Mouse (Mus musculus) hindbrain, embryonic 10.5 days (tissue): ENCODE measurements at regions not wholly inside any gene's neighbourhood (a gene's known extent, or its start where the extent isn't known, plus 50 kb on each side); places are given as distances from the start of the nearest gene placed in this dataset.

Source experiments
- DNase-seq: peaks from one replicate; pipeline ENCODE4 v3.0.0-alpha.2; 2017; ENCODE audit warnings: low spot score
- H3K27ac ChIP-seq: fragments of 300-500 bp; sonication (generic); 2 replicates; pipeline ENCODE4 v1.5.1; 2016; ENCODE audit warnings: mild to moderate bottlenecking, moderate library complexity
- H3K27me3 ChIP-seq: fragments of 300-500 bp; sonication (generic); 2 replicates; pipeline ENCODE4 v1.6.1; 2016; ENCODE audit warnings: mild to moderate bottlenecking; ENCODE audit not compliant: poor library complexity, insufficient read depth, severe bottlenecking
- H3K36me3 ChIP-seq: fragments of 300-500 bp; sonication (generic); 2 replicates; pipeline ENCODE4 v1.6.1; 2016; ENCODE audit warnings: mild to moderate bottlenecking, moderate library complexity
- H3K4me1 ChIP-seq: fragments of 300-500 bp; sonication (generic); replicated peaks from 2 replicates; pipeline ENCODE4 v1.6.1; 2016; ENCODE audit warnings: mild to moderate bottlenecking
- H3K4me3 ChIP-seq: fragments of 300-500 bp; sonication (generic); 2 replicates; pipeline ENCODE4 v1.5.1; 2016; ENCODE audit warnings: mild to moderate bottlenecking, moderate library complexity
- H3K9me3 ChIP-seq: fragments of 300-500 bp; sonication (generic); 2 replicates; pipeline ENCODE4 v1.6.1; 2016; ENCODE audit warnings: mild to moderate bottlenecking, moderate library complexity
- WGBS: fragments of 180-500 bp; shearing (Covaris S2); methylation state at CpG from one replicate; pipeline ENCODE4 v1.1.7; 2016; 5-methylcytosine and 5-hydroxymethylcytosine counted together

- Histone ChIP-seq H3K9me3 (no peaks in the 10 kb centered on the region), H3K27ac (peak overlapping the region; percentile 75), H3K4me3 (no peak overlapping the region), H3K4me1 (peaks cover 9% of the 10 kb centered on the region), H3K36me3 (no peaks in the 10 kb centered on the region), H3K27me3 (no peaks in the 10 kb centered on the region)
- 15% methylated on average over 7 of the region's 7 CpGs for WGBS
- peak; percentile 11 for DNase-seq
These were observed 218.0 kb downstream of the Med10 start for GRCm38 (mm10) chr13:70019999-70020838.

GRCm38 (mm10) chr13:70033249-70033648, 231.1 kb downstream of the Med10 start:
- H3K4me3 ChIP-seq, result no peak overlapping the region
- 81% methylated on average over 6 of the region's 6 CpGs for WGBS

GRCm38 (mm10) chr13:70033763-70034162, 231.6 kb downstream of the Med10 start:
- Histone ChIP-seq H3K27me3 (no peaks in the 10 kb centered on the region), H3K9me3 (no peaks in the 10 kb centered on the region), H3K36me3 (no peaks in the 10 kb centered on the region), H3K4me3 (no peak overlapping the region), H3K4me1 (peaks cover 11% of the 10 kb centered on the region; the same call in 1 of the 2 replicates), H3K27ac (no peak overlapping the region)
- DNase-seq, result no peak
- WGBS, result 66% methylated on average over 4 of the region's 4 CpGs

More at GRCm38 (mm10) chr13:70033249-70033648, 231.1 kb downstream of the Med10 start:
- Histone ChIP-seq H3K9me3 (no peaks in the 10 kb centered on the region), H3K4me1 (peaks cover 7% of the 10 kb centered on the region; the same call in 1 of the 2 replicates), H3K27ac (no peak overlapping the region), H3K36me3 (no peaks in the 10 kb centered on the region), H3K27me3 (no peaks in the 10 kb centered on the region)
- DNase-seq, result no peak

- DNase-seq, result peak; percentile 46
- 61% methylated on average over 11 of the region's 11 CpGs for WGBS
- H3K27ac ChIP-seq, result 0 out of 2 replicates have a peak overlapping the region, but pooled peaks have one; percentile 3
These were observed 235.9 kb downstream of the Med10 start for GRCm38 (mm10) chr13:70037985-70038667.

GRCm38 (mm10) chr13:70057920-70058319, 255.7 kb downstream of the Med10 start:
- H3K9me3 ChIP-seq, result no peaks in the 10 kb centered on the region
- no peaks in the 10 kb centered on the region for H3K27me3 ChIP-seq
- no peaks in the 10 kb centered on the region for H3K36me3 ChIP-seq
- peaks cover 12% of the 10 kb centered on the region; the same call in 1 of the 2 replicates for H3K4me1 ChIP-seq
- no peak overlapping the region for H3K4me3 ChIP-seq
- H3K27ac ChIP-seq, result peak overlapping the region; percentile 40; the same call in 1 of the 2 replicates
- WGBS, result 64% methylated on average over 9 of the region's 9 CpGs
- DNase-seq, result no peak

More at GRCm38 (mm10) chr13:70037985-70038667, 235.9 kb downstream of the Med10 start:
- no peaks in the 10 kb centered on the region for H3K27me3 ChIP-seq
- H3K4me3 ChIP-seq, result no peak overlapping the region
- H3K4me1 ChIP-seq, result peaks cover 11% of the 10 kb centered on the region; the same call in 1 of the 2 replicates
- no peaks in the 10 kb centered on the region for H3K36me3 ChIP-seq
- no peaks in the 10 kb centered on the region for H3K9me3 ChIP-seq

GRCm38 (mm10) chr13:70061363-70061945, 259.3 kb downstream of the Med10 start:
- no peaks in the 10 kb centered on the region for H3K27me3 ChIP-seq
- H3K9me3 ChIP-seq, result no peaks in the 10 kb centered on the region
- WGBS, result 79% methylated on average over 13 of the region's 13 CpGs
- H3K36me3 ChIP-seq, result no peaks in the 10 kb centered on the region
- no peak overlapping the region for H3K4me3 ChIP-seq
- no peak overlapping the region for H3K27ac ChIP-seq
- DNase-seq, result no peak
- H3K4me1 ChIP-seq, result peaks cover 12% of the 10 kb centered on the region; the same call in 1 of the 2 replicates

- DNase-seq, result no peak
- Histone ChIP-seq H3K4me1 (no peaks in the 10 kb centered on the region), H3K27ac (no peak overlapping the region), H3K27me3 (no peaks in the 10 kb centered on the region), H3K4me3 (no peak overlapping the region), H3K9me3 (no peaks in the 10 kb centered on the region), H3K36me3 (no peaks in the 10 kb centered on the region)
- WGBS, result 81% methylated on average over 6 of the region's 6 CpGs
These were observed 271.5 kb downstream of the Med10 start for GRCm38 (mm10) chr13:70073655-70074054.

- Histone ChIP-seq H3K27me3 (no peaks in the 10 kb centered on the region), H3K27ac (no peak overlapping the region), H3K4me1 (no peaks in the 10 kb centered on the region), H3K4me3 (no peak overlapping the region), H3K9me3 (no peaks in the 10 kb centered on the region), H3K36me3 (no peaks in the 10 kb centered on the region)
- DNase-seq, result no peak
- 82% methylated on average over 4 of the region's 4 CpGs for WGBS
These were observed 273.2 kb downstream of the Med10 start for GRCm38 (mm10) chr13:70075353-70075752.

GRCm38 (mm10) chr13:70081108-70081507, 278.9 kb downstream of the Med10 start:
- Histone ChIP-seq H3K36me3 (no peaks in the 10 kb centered on the region), H3K9me3 (no peaks in the 10 kb centered on the region), H3K4me3 (no peak overlapping the region), H3K4me1 (no peaks in the 10 kb centered on the region), H3K27ac (no peak overlapping the region), H3K27me3 (no peaks in the 10 kb centered on the region)
- 91% methylated on average over 4 of the region's 4 CpGs for WGBS
- DNase-seq, result no peak

- WGBS, result 79% methylated on average over 4 of the region's 4 CpGs
- Histone ChIP-seq H3K27me3 (no peaks in the 10 kb centered on the region), H3K4me3 (no peak overlapping the region), H3K4me1 (peaks cover 12% of the 10 kb centered on the region; the same call in 1 of the 2 replicates), H3K36me3 (no peaks in the 10 kb centered on the region), H3K27ac (no peak overlapping the region), H3K9me3 (no peaks in the 10 kb centered on the region)
- no peak for DNase-seq
These were observed 290.7 kb downstream of the Med10 start for GRCm38 (mm10) chr13:70092886-70093285.

GRCm38 (mm10) chr13:70093970-70094369, 291.8 kb downstream of the Med10 start:
- 63% methylated on average over 2 of the region's 2 CpGs for WGBS
- Histone ChIP-seq H3K4me3 (no peak overlapping the region), H3K27ac (no peak overlapping the region), H3K36me3 (no peaks in the 10 kb centered on the region), H3K9me3 (no peaks in the 10 kb centered on the region), H3K4me1 (peaks cover 12% of the 10 kb centered on the region; the same call in 1 of the 2 replicates), H3K27me3 (no peaks in the 10 kb centered on the region)
- no peak for DNase-seq

- Histone ChIP-seq H3K36me3 (no peaks in the 10 kb centered on the region), H3K4me1 (peaks cover 12% of the 10 kb centered on the region; the same call in 1 of the 2 replicates), H3K9me3 (no peaks in the 10 kb centered on the region), H3K4me3 (no peak overlapping the region), H3K27ac (no peak overlapping the region), H3K27me3 (no peaks in the 10 kb centered on the region)
- WGBS, result 53% methylated on average over 7 of the region's 7 CpGs
- DNase-seq, result peak; percentile 38
These were observed 294.5 kb downstream of the Med10 start for GRCm38 (mm10) chr13:70096430-70097301.
